Mouse (Mus musculus) heart, adult 2 months (tissue): Measurements from ENCODE around the gene Tuba1b. TPM values are rescaled to one million over a fixed set of nuclear protein-coding genes. Genes with fewer than 3 reads are reported as not detected.
A peak's percentile ranks its signal among the peaks of the same experiment; 100 is the strongest.
"Not testable (repeated sequence)": the region's sequence is repeated elsewhere in the genome, so short reads cannot be mapped to it uniquely, and the experiment has no call there.

Experiments used
- DNase-seq, 2 experiments: peaks; one replicate each; pipeline ENCODE4 v3.0.0; 2021
- H3K27ac ChIP-seq: fragments of 200-600 bp; 2 replicates; pipeline ENCODE4 v1.8.1; 2022
- H3K27me3 ChIP-seq: fragments of 200-500 bp; 2 replicates; pipeline ENCODE4 v1.6.1; 2012; ENCODE audit warnings: mild to moderate bottlenecking, low read length, inconsistent platforms, mixed read lengths; ENCODE audit not compliant: control insufficient read depth, insufficient read depth
- H3K36me3 ChIP-seq: fragments of 200-500 bp; 2 replicates; pipeline ENCODE4 v1.6.1; 2012; ENCODE audit warnings: low read length, inconsistent platforms; ENCODE audit not compliant: control insufficient read depth, insufficient read depth
- H3K4me1 ChIP-seq: fragments of 200-500 bp; 2 replicates; pipeline ENCODE4 v1.6.1; 2011; ENCODE audit warnings: low read length; ENCODE audit not compliant: control insufficient read depth, insufficient read depth
- H3K4me3 ChIP-seq: fragments of 200-600 bp; 2 replicates; pipeline ENCODE4 v1.8.1; 2022
- H3K79me2 ChIP-seq: fragments of 200-500 bp; replicated peaks from 2 replicates; pipeline ENCODE4 v1.6.1; 2012; ENCODE audit warnings: mild to moderate bottlenecking, inconsistent platforms, low read length, moderate library complexity, mixed read lengths; ENCODE audit not compliant: control insufficient read depth, insufficient read depth
- H3K9ac ChIP-seq: fragments of 200-500 bp; 2 replicates; pipeline ENCODE4 v1.6.1; 2012; ENCODE audit warnings: low read depth, mild to moderate bottlenecking, control low read depth, inconsistent platforms, low read length, mixed read lengths
- CTCF ChIP-seq: fragments of 200-600 bp; IDR thresholded peaks from 2 replicates; pipeline ENCODE4 v1.8.1; 2022; ENCODE audit warnings: antibody characterized with exemption, mild to moderate bottlenecking, moderate library complexity
- EP300 ChIP-seq: fragments of 200-500 bp; IDR thresholded peaks from 2 replicates; pipeline ENCODE4 v1.6.1; 2011; ENCODE audit warnings: low read depth, low read length, control low read depth; ENCODE audit not compliant: insufficient read depth
- POLR2A ChIP-seq: fragments of 200-500 bp; IDR thresholded peaks from 2 replicates; pipeline ENCODE4 v1.6.1; 2011; ENCODE audit warnings: mild to moderate bottlenecking, low read depth, low read length, control low read depth; ENCODE audit not compliant: insufficient read depth
- WGBS: fragments of 180-500 bp; shearing (Covaris S2); methylation state at CpG from one replicate; pipeline ENCODE4 v1.1.7; 2018; 5-methylcytosine and 5-hydroxymethylcytosine counted together
- intact Hi-C: fragments of 180-260 bp; cut with DNase I; formaldehyde crosslinking; loops from one replicate; pipeline ENCODE4 v1.15.1; 2025
- polyA plus RNA-seq: library from polyadenylated mRNA; depleted of rRNA; stranded (reverse); fragments of >200 nt; gene quantifications from 2 replicates; pipeline ENCODE4 v1.2.3, GENCODE M21; 2012
- total RNA-seq, 2 experiments: library from RNA; stranded (reverse); gene quantifications; 2 replicates each; pipeline ENCODE4 v1.2.3; 2021

Tuba1b gene
- total and polyA plus RNA-seq, 3 experiments = 129 to 534 (median 144) TPM

- DNase-seq = peak; percentile 66 to 80
- H3K79me2 ChIP-seq = no peaks in the 10 kb centered on the region
- intact Hi-C loops = loop anchor here (1.0 kb wide), 2 partner anchors 36 to 51 kb away; no protein-coding TSS in a partner anchor
- peak overlapping the region; percentile 32; the same call in 1 of the 2 replicates for H3K27ac ChIP-seq
- no peaks in the 10 kb centered on the region for H3K27me3 ChIP-seq
- WGBS = 13% methylated on average over 13 of the region's 13 CpGs
- peaks cover 6% of the 10 kb centered on the region for H3K36me3 ChIP-seq
- H3K4me3 ChIP-seq = no peak overlapping the region
- peaks cover 8% of the 10 kb centered on the region for H3K4me1 ChIP-seq
- H3K9ac ChIP-seq = no peak overlapping the region
- TF ChIP-seq POLR2A (no peak), EP300 (peak; percentile 86), CTCF (peak; percentile 82)
Measured at GRCm38 (mm10) chr15:98928598-98929240, 5.6 kb downstream of the Tuba1b start.

DNA sequence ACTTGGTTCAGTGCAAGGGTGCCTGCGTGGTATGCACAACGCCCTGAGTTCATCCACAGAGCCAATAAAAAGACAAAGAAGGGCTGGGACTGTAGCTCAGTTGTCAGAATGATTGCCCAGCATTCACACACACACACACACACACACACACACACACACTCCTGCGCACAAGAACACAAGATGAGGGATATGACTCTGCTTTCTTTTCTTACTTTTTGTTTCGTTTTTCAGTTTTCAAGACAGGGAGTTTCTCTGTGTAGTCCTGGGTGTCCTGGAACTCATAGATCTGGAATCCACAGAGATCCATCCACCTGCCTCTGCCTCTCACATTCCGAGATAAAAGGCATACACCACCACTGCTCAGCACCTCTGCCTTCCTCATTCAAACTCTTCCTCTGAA lies 6.8 kb downstream of the Tuba1b start:
- no peak overlapping the region for H3K4me3 ChIP-seq
- H3K9ac ChIP-seq = no peak overlapping the region
- intact Hi-C loops = no loop called here

DNA sequence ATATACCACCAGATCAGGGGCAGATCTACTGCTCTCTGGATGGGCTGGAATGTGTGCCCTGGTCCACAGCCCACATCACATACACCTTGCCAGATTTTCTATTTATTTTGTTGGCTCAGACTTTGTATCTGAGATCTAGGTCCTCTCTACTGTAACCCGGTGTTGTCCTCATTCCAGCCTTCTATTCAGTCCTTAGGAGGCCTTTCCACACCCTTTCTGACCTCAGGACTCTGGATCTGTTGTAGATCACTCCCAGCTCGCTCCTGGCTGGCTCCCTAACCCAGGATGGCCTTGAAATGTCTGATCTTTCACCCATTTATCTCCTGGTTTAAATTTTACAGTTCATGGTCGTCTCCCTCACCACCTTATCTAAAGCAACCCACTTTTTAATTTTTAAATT lies 9.7 kb downstream of the Tuba1b start:
- TF ChIP-seq EP300 (no peak), POLR2A (no peak), CTCF (no peak)
- 51% methylated on average over 3 of the region's 3 CpGs for WGBS
- Histone ChIP-seq H3K79me2 (no peaks in the 10 kb centered on the region), H3K36me3 (no peaks in the 10 kb centered on the region), H3K4me3 (no peak overlapping the region), H3K27me3 (no peaks in the 10 kb centered on the region), H3K27ac (no peak overlapping the region), H3K4me1 (peaks cover 4% of the 10 kb centered on the region), H3K9ac (no peak overlapping the region)
- intact Hi-C loops = no loop called here
- DNase-seq = no peak

More for the DNA sequence above, 6.8 kb downstream of the Tuba1b start:
- no peak overlapping the region for H3K27ac ChIP-seq
- H3K36me3 ChIP-seq = peaks cover 4% of the 10 kb centered on the region
- DNase-seq = no peak
- TF ChIP-seq EP300 (no peak), CTCF (no peak), POLR2A (no peak)
- WGBS = 85% methylated on average over 5 of the region's 5 CpGs
- peaks cover 6% of the 10 kb centered on the region for H3K4me1 ChIP-seq
- H3K79me2 ChIP-seq = no peaks in the 10 kb centered on the region
- no peaks in the 10 kb centered on the region for H3K27me3 ChIP-seq

- Histone ChIP-seq H3K36me3 (no peaks in the 10 kb centered on the region), H3K9ac (no peak overlapping the region), H3K27me3 (no peaks in the 10 kb centered on the region), H3K4me3 (no peak overlapping the region), H3K4me1 (peaks cover 1% of the 10 kb centered on the region), H3K79me2 (no peaks in the 10 kb centered on the region), H3K27ac (no peak overlapping the region)
- no peak for DNase-seq
- WGBS = 70% methylated on average over 2 of the region's 2 CpGs
- intact Hi-C loops = no loop called here
- no peak for TF ChIP-seq CTCF
- no peak for TF ChIP-seq POLR2A
- no peak for TF ChIP-seq EP300
Measured at GRCm38 (mm10) chr15:98923031-98923537, 11.3 kb downstream of the Tuba1b start.

- Histone ChIP-seq H3K27me3 (no peaks in the 10 kb centered on the region), H3K36me3 (no peaks in the 10 kb centered on the region), H3K79me2 (no peaks in the 10 kb centered on the region), H3K4me1 (no peaks in the 10 kb centered on the region; the same call in 1 of the 2 replicates), H3K27ac (no peak overlapping the region), H3K9ac (no peak overlapping the region), H3K4me3 (no peak overlapping the region)
- DNase-seq = no peak
- TF ChIP-seq EP300 = no peak
- WGBS = 34% methylated on average over 3 of the region's 3 CpGs
- intact Hi-C loops = no loop called here
Measured at GRCm38 (mm10) chr15:98922581-98922980, 11.8 kb downstream of the Tuba1b start.

DNA sequence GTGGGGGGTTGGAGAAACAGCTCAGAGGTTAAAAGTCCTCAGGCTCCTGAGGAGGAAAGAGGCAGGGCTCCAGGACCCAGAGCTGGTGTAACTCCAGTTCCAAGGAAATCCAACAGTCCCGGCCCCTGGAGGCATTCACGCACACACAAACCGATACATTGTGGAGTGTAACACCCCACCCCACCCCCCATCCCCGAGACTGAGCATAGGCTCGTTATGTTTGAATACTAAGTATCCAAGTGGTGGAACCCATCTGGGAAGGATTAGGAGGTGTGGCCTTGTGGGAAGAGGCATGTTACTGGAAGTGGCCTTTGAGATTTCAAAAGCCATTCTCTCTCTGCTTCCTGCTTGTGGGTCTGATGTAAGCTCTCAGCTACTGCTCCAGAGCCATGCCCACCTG lies 12.9 kb downstream of the Tuba1b start:
- no peak overlapping the region for H3K4me3 ChIP-seq
- WGBS = 89% methylated on average over 5 of the region's 5 CpGs
- H3K9ac ChIP-seq = no peak overlapping the region
- H3K36me3 ChIP-seq = no peaks in the 10 kb centered on the region
- H3K27ac ChIP-seq = no peak overlapping the region
- no peak for DNase-seq
- intact Hi-C loops = no loop called here
- H3K27me3 ChIP-seq = no peaks in the 10 kb centered on the region
- TF ChIP-seq POLR2A (no peak), CTCF (no peak), EP300 (no peak)
- no peaks in the 10 kb centered on the region for H3K79me2 ChIP-seq
- H3K4me1 ChIP-seq = no peaks in the 10 kb centered on the region; the same call in 1 of the 2 replicates

GRCm38 (mm10) chr15:98918499-98918895 lies 15.9 kb downstream of the Tuba1b start:
- intact Hi-C loops = loop anchor here (5.0 kb wide), 2 partner anchors 36 to 86 kb away; partner anchors contain the start of gene Prkag1
- not testable (repeated sequence) for H3K79me2 ChIP-seq
- WGBS = 15% methylated on average over 8 of the region's 8 CpGs

More at GRCm38 (mm10) chr15:98918499-98918895, 15.9 kb downstream of the Tuba1b start:
- Histone ChIP-seq H3K27ac (peak overlapping the region; percentile 99), H3K9ac (peak overlapping the region; percentile 63), H3K4me3 (peak overlapping the region; percentile 96)
- not testable (repeated sequence) for H3K4me1 ChIP-seq, DNase-seq, H3K36me3 ChIP-seq, H3K27me3 ChIP-seq
